12 mouse cellular contexts compared by ENCODE assay signal in the genomic region with DNA sequence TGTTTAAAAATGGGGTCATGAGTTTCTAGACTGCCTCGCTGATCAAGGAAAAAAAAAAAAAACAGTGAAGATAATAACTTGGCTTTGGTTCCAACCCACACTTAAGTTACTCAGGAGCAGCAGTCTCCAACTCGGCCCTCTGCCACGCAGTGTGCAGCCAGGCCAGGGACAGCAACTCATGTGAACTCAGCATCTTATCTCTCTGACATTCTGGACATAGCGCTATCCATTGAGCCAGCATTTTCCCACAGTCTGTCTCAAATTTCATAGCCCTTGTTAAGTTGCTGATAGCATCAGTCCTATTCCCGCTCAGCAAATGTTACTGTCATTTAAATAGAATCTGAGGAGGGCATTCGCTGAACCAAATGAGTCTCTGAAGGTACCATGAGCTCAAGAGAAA.
DNase-seq lines count a peak whose midpoint lies in the region; ATAC-seq and TF ChIP-seq lines count a peak whose summit lies in the region.
"Had no signal": no experiment of that assay in that cellular context is flagged by ENCODE, and none has a peak within 500 bp of the region (broad histone marks: within the 10 kb centered on the region; RNA-seq: fewer than 3 reads in every experiment).

No protein-coding gene starts in this region.

- no peak overlapping the region for H3K27ac ChIP-seq in liver, embryonic 12.5 days
- 0 out of 2 replicates have a peak overlapping the region, but pooled peaks have one; percentile 0 for H3K27ac ChIP-seq in heart, embryonic 10.5 days
- no peak overlapping the region for H3K27ac ChIP-seq in thymus, adult 2 months (ENCODE audit: control insufficient read depth, insufficient read depth, low read length)
- H3K27ac ChIP-seq: intestine, embryonic 15.5 days; limb, embryonic 10.5 days; midbrain, embryonic 12.5 days had no signal

- H3K9ac ChIP-seq in liver, embryonic 12.5 days = no peak overlapping the region
- H3K9ac ChIP-seq: intestine, embryonic 15.5 days; midbrain, embryonic 12.5 days had no signal

- no peak for ATAC-seq in liver, embryonic 12.5 days
- ATAC-seq: intestine, embryonic 15.5 days had no signal

- no peak for TF ChIP-seq CTCF in thymus, adult 2 months (IDR thresholded peaks at IDR 0.05; ENCODE audit: borderline replicate concordance, control insufficient read depth, extremely low read depth, insufficient read depth, low read length, poor library complexity)

- H3K9me3 ChIP-seq in liver, embryonic 12.5 days (replicated peaks) = no peaks in the 10 kb centered on the region
- no peaks in the 10 kb centered on the region for H3K9me3 ChIP-seq in heart, embryonic 10.5 days
- H3K9me3 ChIP-seq: intestine, embryonic 15.5 days; limb, embryonic 10.5 days; midbrain, embryonic 12.5 days had no signal

- 40% methylated on average over 6 of the region's 6 CpGs for WGBS in liver, embryonic 12.5 days (ENCODE audit: insufficient replicate concordance)
- 17% methylated on average over 6 of the region's 6 CpGs for WGBS in heart, embryonic 10.5 days
- 89% methylated on average over 6 of the region's 6 CpGs for WGBS in thymus, adult 2 months

- H3K4me1 ChIP-seq in liver, embryonic 12.5 days = no peaks in the 10 kb centered on the region
- peaks cover 13% of the 10 kb centered on the region for H3K4me1 ChIP-seq in heart, embryonic 10.5 days
- no peaks in the 10 kb centered on the region for H3K4me1 ChIP-seq in thymus, adult 2 months (replicated peaks; ENCODE audit: control insufficient read depth, insufficient read depth, low read length)
- H3K4me1 ChIP-seq: intestine, embryonic 15.5 days; limb, embryonic 10.5 days; midbrain, embryonic 12.5 days had no signal

- peak; percentile 10 for DNase-seq in liver
- DNase-seq in adrenal gland, postnatal 10 days = peak; percentile 67
- DNase-seq in heart, embryonic 10.5 days (ENCODE audit: low spot score) = peak; percentile 78
- DNase-seq in lung, postnatal 36 days = peak; percentile 36
- no peak for DNase-seq in thymus, adult 2 months
- no peak for DNase-seq in spleen, adult 12 weeks (ENCODE audit: low spot score)
- DNase-seq in layer of hippocampus, adult 8-10 months (ENCODE audit: low spot score in 2 of 2) = no peak
- DNase-seq: embryo, embryonic 11 days had no signal

- no peak for TF ChIP-seq POLR2A in thymus, adult 2 months (IDR thresholded peaks at IDR 0.05; ENCODE audit: control insufficient read depth, extremely low read depth, insufficient read depth, low read length, poor library complexity)

- no peaks in the 10 kb centered on the region for H3K36me3 ChIP-seq in liver, embryonic 12.5 days
- H3K36me3 ChIP-seq in heart, embryonic 10.5 days = no peaks in the 10 kb centered on the region
- H3K36me3 ChIP-seq in thymus, adult 2 months (ENCODE audit: control insufficient read depth, insufficient read depth, low read length) = no peaks in the 10 kb centered on the region
- H3K36me3 ChIP-seq: intestine, embryonic 15.5 days; limb, embryonic 10.5 days; midbrain, embryonic 12.5 days had no signal

- no peak overlapping the region for H3K4me2 ChIP-seq in liver, embryonic 12.5 days
- H3K4me2 ChIP-seq: intestine, embryonic 15.5 days; midbrain, embryonic 12.5 days had no signal

- H3K4me3 ChIP-seq in liver, embryonic 12.5 days = no peak overlapping the region
- no peak overlapping the region for H3K4me3 ChIP-seq in heart, embryonic 10.5 days
- no peak overlapping the region for H3K4me3 ChIP-seq in thymus, adult 2 months (ENCODE audit: control insufficient read depth, insufficient read depth, low read length)
- H3K4me3 ChIP-seq: intestine, embryonic 15.5 days; limb, embryonic 10.5 days; midbrain, embryonic 12.5 days had no signal

- no peaks in the 10 kb centered on the region for H3K27me3 ChIP-seq in liver, embryonic 12.5 days (replicated peaks)
- no peaks in the 10 kb centered on the region for H3K27me3 ChIP-seq in heart, embryonic 10.5 days (ENCODE audit: insufficient read depth, poor library complexity, severe bottlenecking)
- no peaks in the 10 kb centered on the region for H3K27me3 ChIP-seq in thymus, adult 2 months (ENCODE audit: control insufficient read depth, insufficient read depth, low read length)
- H3K27me3 ChIP-seq: intestine, embryonic 15.5 days; midbrain, embryonic 12.5 days had no signal

Comparison
In these comparisons a context has a peak if more than half of its experiments do, and no peak if none do; other contexts are left out.
1. DNase-seq: peak in liver (single experiment), adrenal gland, postnatal 10 days (single experiment), heart, embryonic 10.5 days (single experiment) and lung, postnatal 36 days (single experiment); none in thymus, adult 2 months (single experiment), spleen, adult 12 weeks (single experiment) and layer of hippocampus, adult 8-10 months (0 of 2).